Mouse (Mus musculus) gastrocnemius, adult 2 months (tissue): ENCODE measurements around the gene Pgap1. TPM values are rescaled to one million over a fixed set of nuclear protein-coding genes. Genes with fewer than 3 reads are reported as not detected.

Experiments used
- DNase-seq: peaks from one replicate; pipeline ENCODE4 v3.0.0; 2022
- H3K27ac ChIP-seq: fragments of 200-600 bp; 2 replicates; pipeline ENCODE4 v1.8.1; 2022; ENCODE audit warnings: mild to moderate bottlenecking
- H3K4me3 ChIP-seq: fragments of 200-600 bp; 2 replicates; pipeline ENCODE4 v1.8.1; 2022; ENCODE audit warnings: mild to moderate bottlenecking, moderate library complexity
- CTCF ChIP-seq: fragments of 200-600 bp; IDR thresholded peaks from 2 replicates; pipeline ENCODE4 v1.8.1; 2022; ENCODE audit warnings: antibody characterized with exemption, mild to moderate bottlenecking, moderate library complexity
- intact Hi-C: fragments of 180-260 bp; cut with DNase I; formaldehyde crosslinking; loops from one replicate; pipeline ENCODE4 v1.15.1; 2025
- total RNA-seq, 2 experiments: library from RNA; stranded (reverse); gene quantifications; 2 replicates each; pipeline ENCODE4 v1.2.3; 2021

Pgap1 gene
- total RNA-seq, 2 experiments from 2014 or later, result 2.5 to 3.3 TPM

GRCm38 (mm10) chr1:54569102-54569501, 11.6 kb upstream of the Pgap1 start:
- no peak overlapping the region for H3K4me3 ChIP-seq
- H3K27ac ChIP-seq, result no peak overlapping the region
- intact Hi-C loops, result no loop called here
- DNase-seq, result no peak
- TF ChIP-seq CTCF, result no peak

DNA sequence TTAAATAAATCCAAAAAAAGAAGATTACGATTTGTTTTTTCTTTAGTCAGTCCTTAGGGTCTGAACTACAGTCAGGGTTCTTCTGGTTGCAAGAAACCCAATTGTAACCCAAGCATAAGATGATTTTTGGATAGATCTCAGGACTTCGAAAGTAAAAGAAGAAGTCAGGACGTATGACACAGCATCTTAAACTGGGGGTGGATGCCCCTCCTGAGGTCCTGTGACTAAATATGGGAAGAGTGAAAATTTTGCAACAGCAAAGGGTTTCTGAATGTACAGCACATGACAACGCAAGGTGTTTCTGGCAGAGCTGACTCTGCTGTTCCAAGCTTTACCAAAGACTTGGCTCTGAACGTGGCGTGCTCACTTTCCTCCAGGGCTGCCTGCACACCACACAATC, 6.4 kb upstream of the Pgap1 start:
- TF ChIP-seq CTCF, result no peak
- intact Hi-C loops, result no loop called here
- no peak overlapping the region for H3K4me3 ChIP-seq
- no peak overlapping the region for H3K27ac ChIP-seq
- no peak for DNase-seq

- DNase-seq, result no peak
- H3K4me3 ChIP-seq, result peak overlapping the region; percentile 79
- H3K27ac ChIP-seq, result peak overlapping the region; percentile 86
- intact Hi-C loops, result loop anchor here (10.0 kb wide), 1 partner anchor 678 kb away; the partner anchor contains the start of gene Mars2
- no peak for TF ChIP-seq CTCF
Observed at GRCm38 (mm10) chr1:54556586-54557221, 780 bp downstream of the Pgap1 start.

DNA sequence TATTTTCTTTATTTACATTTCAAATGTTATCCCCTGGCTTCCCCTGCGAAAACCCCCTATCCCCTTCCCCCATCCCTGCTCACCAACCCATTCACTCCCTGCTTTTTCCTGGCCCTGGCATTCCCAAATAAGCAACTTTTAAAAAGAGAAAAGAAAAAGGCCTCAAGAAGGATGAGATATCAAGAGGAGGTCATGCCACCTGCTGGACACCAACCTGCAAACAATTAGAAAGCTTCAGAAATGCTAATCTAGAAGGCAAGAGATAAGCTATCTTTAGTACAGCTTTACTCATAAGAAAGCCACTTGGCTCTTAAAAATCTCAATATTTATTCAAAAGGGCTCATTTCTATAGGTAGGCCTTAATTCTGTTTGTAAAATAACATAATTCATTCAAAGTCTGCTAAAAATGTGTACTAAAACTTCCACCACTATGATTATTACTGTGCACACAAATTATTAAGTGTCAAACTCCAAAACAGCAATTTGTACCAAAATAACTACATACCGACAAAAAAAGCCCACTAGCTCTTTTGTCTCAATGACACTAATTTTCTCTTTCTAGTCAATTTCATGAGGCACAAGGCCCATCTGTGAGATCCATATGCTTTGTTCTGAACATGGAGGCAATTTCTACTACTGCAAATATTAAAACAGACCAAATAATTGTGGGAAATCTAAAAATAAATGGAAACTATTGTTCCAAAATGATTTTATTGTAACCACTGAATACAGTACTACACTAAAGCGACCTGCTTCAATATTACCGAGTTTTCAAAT, 1.9 kb downstream of the Pgap1 start:
- Histone ChIP-seq H3K4me3 (no peak overlapping the region; the same call in 1 of the 2 replicates), H3K27ac (no peak overlapping the region)
- intact Hi-C loops, result loop anchor here (10.0 kb wide), 1 partner anchor 679 kb away; the partner anchor contains the start of gene Mars2
- no peak for TF ChIP-seq CTCF
- DNase-seq, result no peak

- no peak overlapping the region for H3K4me3 ChIP-seq
- no peak overlapping the region for H3K27ac ChIP-seq
- no peak for TF ChIP-seq CTCF
- intact Hi-C loops, result loop anchor here (10.0 kb wide), 1 partner anchor 682 kb away; the partner anchor contains the start of gene Mars2
- no peak for DNase-seq
Observed at GRCm38 (mm10) chr1:54552621-54553020, 4.9 kb downstream of the Pgap1 start.

GRCm38 (mm10) chr1:54545200-54545599, 12.3 kb downstream of the Pgap1 start:
- DNase-seq, result no peak
- intact Hi-C loops, result no loop called here
- H3K27ac ChIP-seq, result no peak overlapping the region
- TF ChIP-seq CTCF, result no peak
- H3K4me3 ChIP-seq, result no peak overlapping the region

- Histone ChIP-seq H3K27ac (no peak overlapping the region), H3K4me3 (no peak overlapping the region)
- intact Hi-C loops, result no loop called here
- no peak for TF ChIP-seq CTCF
- no peak for DNase-seq
Observed at GRCm38 (mm10) chr1:54542920-54543319, 14.6 kb downstream of the Pgap1 start.

DNA sequence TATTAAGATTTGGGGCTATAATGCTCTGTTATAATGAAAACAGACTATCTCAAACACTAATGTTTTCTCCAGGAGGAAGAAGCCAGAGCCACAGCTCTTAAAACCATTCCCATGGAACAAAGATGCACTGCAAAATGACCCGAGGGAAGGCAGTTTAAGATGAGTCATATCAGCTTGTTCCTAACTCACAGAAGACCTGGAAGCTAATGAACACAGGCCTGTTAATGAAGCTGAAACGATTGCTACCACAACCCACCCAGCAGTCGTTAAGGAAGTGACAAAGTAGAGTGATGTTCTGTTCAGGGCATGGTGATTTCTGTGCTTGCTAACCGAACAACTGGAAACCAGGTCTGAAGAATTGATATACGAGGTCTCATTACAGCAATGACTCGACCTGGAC, 26.3 kb downstream of the Pgap1 start:
- intact Hi-C loops, result no loop called here
- Histone ChIP-seq H3K27ac (no peak overlapping the region), H3K4me3 (no peak overlapping the region)
- no peak for DNase-seq
- no peak for TF ChIP-seq CTCF

- intact Hi-C loops, result no loop called here
- TF ChIP-seq CTCF, result no peak
- DNase-seq, result no peak
- no peak overlapping the region for H3K27ac ChIP-seq
- H3K4me3 ChIP-seq, result no peak overlapping the region
Observed at GRCm38 (mm10) chr1:54523717-54524116, 33.8 kb downstream of the Pgap1 start.

DNA sequence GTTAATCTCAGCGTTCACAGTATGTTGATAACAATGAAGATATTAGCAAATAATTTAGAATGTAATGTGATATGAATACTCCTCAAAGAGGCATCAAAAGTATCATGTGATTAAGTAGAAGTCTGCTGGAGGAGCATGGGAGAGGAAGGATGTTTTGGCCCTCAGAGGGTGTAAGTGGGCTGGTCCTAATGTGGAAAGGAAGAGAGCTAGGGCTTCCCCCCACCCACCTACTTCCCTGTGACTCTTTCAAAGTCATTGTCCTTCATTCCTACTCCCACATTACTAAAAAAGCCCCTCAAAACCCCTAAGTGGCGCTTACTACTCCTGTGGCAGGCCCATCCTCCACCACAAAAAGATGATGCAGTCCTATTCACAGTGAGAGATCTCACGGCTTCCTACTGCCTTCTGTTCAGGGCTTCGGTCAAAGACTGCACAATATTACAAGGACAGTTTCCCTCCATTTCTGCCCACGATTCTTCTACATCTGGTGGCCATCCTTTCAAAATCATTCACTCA, 37.4 kb downstream of the Pgap1 start:
- DNase-seq, result no peak
- intact Hi-C loops, result no loop called here
- Histone ChIP-seq H3K27ac (no peak overlapping the region), H3K4me3 (no peak overlapping the region)
- TF ChIP-seq CTCF, result no peak

DNA sequence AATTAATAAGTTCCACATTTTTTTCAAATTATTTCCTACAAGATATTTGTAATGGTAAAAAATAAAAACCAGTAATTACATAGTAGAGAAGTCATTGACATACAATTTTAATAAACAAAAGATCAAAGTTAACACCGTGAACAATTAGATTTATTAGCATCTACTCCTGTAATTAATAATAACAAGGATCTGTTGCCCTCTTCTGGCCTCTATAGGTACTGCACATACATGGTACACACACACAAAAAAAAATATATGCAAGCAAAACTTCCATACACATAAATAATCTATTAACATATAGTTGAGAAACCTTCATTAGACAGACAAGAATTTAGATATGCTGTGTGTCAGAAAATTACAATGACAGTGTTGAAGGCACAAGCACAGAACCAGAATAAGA, 43.6 kb downstream of the Pgap1 start:
- Histone ChIP-seq H3K4me3 (no peak overlapping the region), H3K27ac (no peak overlapping the region)
- DNase-seq, result no peak
- intact Hi-C loops, result no loop called here
- peak; percentile 37; the same call in 1 of the 2 replicates for TF ChIP-seq CTCF

GRCm38 (mm10) chr1:54498496-54498895, 59.0 kb downstream of the Pgap1 start:
- TF ChIP-seq CTCF, result no peak
- intact Hi-C loops, result no loop called here
- Histone ChIP-seq H3K4me3 (no peak overlapping the region), H3K27ac (no peak overlapping the region)
- no peak for DNase-seq

DNA sequence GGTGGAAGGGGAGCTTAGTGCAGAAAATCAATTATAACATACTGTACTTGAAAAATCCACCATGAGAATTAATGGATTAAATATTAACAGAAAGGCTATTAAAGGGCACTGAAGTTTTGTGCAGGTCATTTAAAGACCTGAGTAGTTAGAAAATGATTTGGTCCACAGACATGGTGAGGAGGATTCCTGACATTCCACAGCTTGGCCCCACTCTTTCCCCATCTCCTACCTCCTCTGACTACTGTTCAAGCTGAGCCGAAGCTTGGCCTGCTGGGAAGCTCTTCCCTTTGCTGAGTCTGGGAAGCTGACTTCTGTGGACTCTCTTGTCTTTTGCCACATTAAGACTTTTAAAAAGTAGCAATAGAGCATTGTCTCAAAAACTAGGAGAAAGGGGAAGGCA, 61.2 kb downstream of the Pgap1 start:
- H3K27ac ChIP-seq, result no peak overlapping the region
- intact Hi-C loops, result no loop called here
- TF ChIP-seq CTCF, result no peak
- H3K4me3 ChIP-seq, result no peak overlapping the region
- no peak for DNase-seq
